Mouse (Mus musculus) kidney, adult 2 months (tissue): ENCODE results near the gene Slc44a5. TPM values are rescaled to one million over a fixed set of nuclear protein-coding genes. Genes with fewer than 3 reads are reported as not detected.
A peak's percentile ranks its signal among the peaks of the same experiment; 100 is the strongest.
"Not testable (repeated sequence)": the region's sequence is repeated elsewhere in the genome, so short reads cannot be mapped to it uniquely, and the experiment has no call there.

Source experiments
- DNase-seq: peaks from one replicate; pipeline ENCODE4 v3.0.0; 2021
- H3K27ac ChIP-seq: fragments of 200-500 bp; 2 replicates; pipeline ENCODE4 v1.5.1; 2012; ENCODE audit warnings: low read depth, low read length, control low read depth, inconsistent platforms; ENCODE audit not compliant: insufficient read depth
- H3K27me3 ChIP-seq: fragments of 200-500 bp; replicated peaks from 2 replicates; pipeline ENCODE4 v1.6.1; 2012; ENCODE audit warnings: mild to moderate bottlenecking, moderate library complexity, low read length, inconsistent platforms; ENCODE audit not compliant: control insufficient read depth, insufficient read depth
- H3K36me3 ChIP-seq: fragments of 200-500 bp; 2 replicates; pipeline ENCODE4 v1.6.1; 2012; ENCODE audit warnings: mild to moderate bottlenecking, moderate library complexity, low read length, inconsistent platforms; ENCODE audit not compliant: control insufficient read depth, insufficient read depth
- H3K4me1 ChIP-seq: fragments of 200-500 bp; 2 replicates; pipeline ENCODE4 v1.6.1; 2011; ENCODE audit warnings: low read length; ENCODE audit not compliant: control insufficient read depth, insufficient read depth
- H3K4me3 ChIP-seq: fragments of 200-500 bp; 2 replicates; pipeline ENCODE4 v1.5.1; 2011; ENCODE audit warnings: mild to moderate bottlenecking, low read depth, low read length, control low read depth; ENCODE audit not compliant: insufficient read depth
- CTCF ChIP-seq: fragments of 200-500 bp; conservative IDR thresholded peaks from 2 replicates; pipeline ENCODE4 v1.5.1; 2011; ENCODE audit warnings: low read depth, mild to moderate bottlenecking, control low read depth, low read length, moderate library complexity, mixed read lengths; ENCODE audit not compliant: insufficient read depth, insufficient read length
- POLR2A ChIP-seq: fragments of 200-500 bp; IDR thresholded peaks from one replicate; pipeline ENCODE4 v1.6.1; 2011; ENCODE audit warnings: low read depth, low read length, control low read depth
- WGBS: fragments of 180-500 bp; shearing (Covaris S2); methylation state at CpG from one replicate; pipeline ENCODE4 v1.1.7; 2018; 5-methylcytosine and 5-hydroxymethylcytosine counted together
- polyA plus RNA-seq: library from polyadenylated mRNA; depleted of rRNA; stranded (reverse); fragments of >200 nt; gene quantifications from 2 replicates; pipeline ENCODE4 v1.2.3, GENCODE M21; 2012

Gene Slc44a5
- polyA plus RNA-seq, 1 experiment, result 0.03 TPM

DNA sequence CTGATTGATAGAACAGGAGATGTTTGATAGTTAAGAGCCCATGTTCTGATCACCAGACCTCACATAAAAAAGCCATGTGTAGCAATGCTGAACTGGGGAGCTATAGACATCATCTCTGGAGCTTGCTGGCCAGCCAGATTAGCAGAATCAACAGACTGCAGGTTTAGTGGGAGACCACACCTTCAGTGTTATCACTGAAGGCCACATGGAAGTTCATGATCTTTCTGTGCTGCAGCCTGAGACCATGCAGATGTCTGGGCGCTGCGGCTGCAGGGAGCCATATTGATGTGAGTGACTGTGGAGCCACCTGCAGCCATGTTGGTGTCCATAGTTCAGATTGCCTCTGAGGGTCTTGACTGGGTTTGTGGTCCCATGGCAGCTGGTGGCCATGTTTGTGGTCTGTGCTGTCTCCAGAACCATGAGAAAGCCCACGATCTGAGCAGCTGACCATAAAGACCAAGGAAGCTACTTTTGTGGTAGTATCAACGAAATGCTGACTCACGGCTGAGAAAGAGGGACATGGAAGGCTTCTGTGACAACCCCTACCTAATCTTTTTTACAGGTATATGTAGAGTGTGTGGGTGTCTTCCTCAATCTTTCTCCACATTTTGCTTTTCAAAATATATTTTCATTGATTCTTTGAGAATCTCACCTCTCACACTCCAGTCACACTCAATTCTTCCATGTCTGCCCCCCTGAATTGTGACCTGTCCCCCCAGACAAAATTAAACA lies 26.7 kb downstream of the Slc44a5 start:
- WGBS, result 97% methylated on average over 5 of the region's 5 CpGs
- Histone ChIP-seq H3K36me3 (no peaks in the 10 kb centered on the region), H3K4me3 (no peak overlapping the region), H3K27me3 (no peaks in the 10 kb centered on the region), H3K27ac (no peak overlapping the region), H3K4me1 (no peaks in the 10 kb centered on the region)
- no peak for DNase-seq
- TF ChIP-seq POLR2A (no peak), CTCF (no peak)

DNA sequence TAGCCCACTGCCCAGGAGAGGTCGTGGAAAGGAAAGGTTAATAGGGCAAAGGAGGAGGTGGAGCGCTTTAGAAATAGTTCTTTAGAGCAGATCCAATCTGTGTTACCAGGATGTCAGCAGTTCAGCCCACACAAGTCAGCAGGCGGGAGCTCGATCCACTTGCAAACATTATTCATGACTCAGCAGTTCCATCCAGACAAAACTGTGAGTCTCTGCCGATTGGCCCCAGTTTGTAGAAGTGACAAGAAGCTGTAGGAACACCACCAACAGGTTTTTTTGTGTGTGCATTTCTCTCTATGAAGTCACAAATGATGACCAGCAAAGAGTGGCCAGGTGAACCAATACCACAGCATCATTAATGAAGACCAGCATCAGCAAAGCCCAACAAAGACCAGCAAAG lies 28.1 kb downstream of the Slc44a5 start:
- H3K4me1 ChIP-seq, result no peaks in the 10 kb centered on the region
- H3K27me3 ChIP-seq, result no peaks in the 10 kb centered on the region
- H3K4me3 ChIP-seq, result no peak overlapping the region
- H3K36me3 ChIP-seq, result no peaks in the 10 kb centered on the region
- TF ChIP-seq POLR2A (no peak), CTCF (no peak)
- H3K27ac ChIP-seq, result no peak overlapping the region
- no peak for DNase-seq
- 65% methylated on average over 5 of the region's 5 CpGs for WGBS

DNA sequence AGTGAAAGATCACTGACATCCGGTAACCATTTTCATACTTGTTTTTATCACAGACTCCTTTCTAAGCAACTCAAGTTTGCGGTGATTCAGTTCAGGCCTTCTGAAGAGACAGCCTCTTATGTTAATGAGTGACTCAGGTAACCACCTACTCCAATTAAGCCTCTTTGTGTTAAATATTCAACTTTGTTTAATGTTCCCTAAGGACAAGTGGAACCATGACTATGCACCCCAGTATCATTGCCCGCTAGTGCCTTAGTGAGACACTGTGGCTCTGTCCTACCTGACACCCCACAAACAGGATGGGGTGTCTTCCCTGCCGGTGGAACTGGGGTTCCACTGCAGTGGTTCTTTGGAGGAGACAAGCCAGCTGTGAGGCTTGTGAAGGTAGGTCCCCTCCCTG lies 73.6 kb downstream of the Slc44a5 start:
- Histone ChIP-seq H3K4me1 (0 out of 2 replicates have a peak, but pooled peaks cover 3% of the 10 kb centered on the region), H3K4me3 (no peak overlapping the region), H3K27me3 (no peaks in the 10 kb centered on the region), H3K36me3 (no peaks in the 10 kb centered on the region), H3K27ac (no peak overlapping the region)
- WGBS, result 53% methylated on average over 4 of the region's 4 CpGs
- TF ChIP-seq CTCF (no peak), POLR2A (no peak)
- DNase-seq, result peak; percentile 11

DNA sequence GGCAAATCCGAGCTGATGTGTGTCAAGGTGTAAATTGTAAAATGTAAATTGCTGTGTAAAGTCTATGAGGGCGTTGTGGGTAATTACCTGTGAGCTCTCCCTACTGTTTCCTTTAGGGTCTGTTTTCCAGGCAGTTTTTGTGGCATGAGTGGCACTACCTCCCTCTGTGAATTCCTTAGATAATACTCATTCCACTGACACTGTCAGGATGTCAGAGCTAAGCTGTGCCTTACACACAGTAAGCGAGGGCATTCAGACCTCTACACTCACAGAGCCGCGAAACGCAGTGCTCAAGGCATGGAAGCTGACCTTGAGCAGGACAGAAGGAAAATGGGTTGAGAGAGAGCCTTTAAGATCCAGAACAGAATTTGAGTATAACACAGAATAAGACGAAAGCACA lies 80.1 kb downstream of the Slc44a5 start:
- DNase-seq, result no peak
- WGBS, result 60% methylated on average over 7 of the region's 7 CpGs
- no peaks in the 10 kb centered on the region for H3K27me3 ChIP-seq
- no peak overlapping the region for H3K27ac ChIP-seq
- TF ChIP-seq POLR2A, result no peak
- TF ChIP-seq CTCF, result no peak
- no peaks in the 10 kb centered on the region for H3K36me3 ChIP-seq
- no peak overlapping the region for H3K4me3 ChIP-seq
- no peaks in the 10 kb centered on the region for H3K4me1 ChIP-seq

DNA sequence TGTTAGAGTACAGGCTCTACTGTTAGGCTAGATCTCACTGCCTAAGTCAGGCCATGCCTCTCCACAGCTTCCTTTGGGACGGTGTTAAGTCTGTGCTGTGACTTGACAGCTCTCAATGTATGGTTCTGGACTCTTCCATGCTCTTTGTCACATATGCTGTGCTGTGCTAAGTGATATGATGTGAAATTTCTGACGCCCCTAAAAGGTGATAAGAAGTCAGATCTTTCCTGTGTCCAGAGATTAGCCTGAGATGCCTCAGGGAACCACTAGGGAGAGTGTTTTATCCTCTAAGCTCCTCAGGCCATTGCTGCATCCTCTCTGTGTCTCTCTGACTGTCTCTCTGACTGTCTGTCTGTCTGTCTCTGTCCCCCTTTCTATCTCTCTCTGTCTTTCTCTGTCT lies 84.2 kb downstream of the Slc44a5 start:
- WGBS, result 77% methylated on average over 2 of the region's 2 CpGs
- DNase-seq, result no peak
- Histone ChIP-seq H3K4me1 (no peaks in the 10 kb centered on the region), H3K4me3 (no peak overlapping the region), H3K36me3 (no peaks in the 10 kb centered on the region), H3K27me3 (no peaks in the 10 kb centered on the region), H3K27ac (no peak overlapping the region)
- TF ChIP-seq POLR2A (no peak), CTCF (no peak)

DNA sequence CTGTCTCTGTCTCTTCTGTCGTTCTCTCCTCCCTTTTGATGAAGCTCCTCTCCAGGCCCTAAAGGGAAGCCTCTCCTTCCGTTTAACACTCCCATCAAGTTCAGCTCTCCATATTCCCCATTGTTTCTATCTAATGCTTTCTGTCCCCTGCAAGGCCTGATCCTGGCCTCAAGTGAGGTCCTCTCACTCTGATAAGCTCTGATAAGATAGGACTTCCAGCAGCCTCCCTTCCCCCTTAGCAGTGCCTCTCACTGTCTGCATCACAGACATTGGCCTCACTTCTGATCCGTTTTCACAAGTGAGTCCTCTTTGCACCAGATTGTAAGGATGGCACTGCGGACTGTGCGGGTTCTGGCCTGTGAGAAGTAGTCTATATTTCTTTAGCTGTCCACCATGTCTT lies 85.0 kb downstream of the Slc44a5 start:
- H3K36me3 ChIP-seq, result no peaks in the 10 kb centered on the region
- H3K4me1 ChIP-seq, result no peaks in the 10 kb centered on the region
- no peak for TF ChIP-seq POLR2A
- no peak for TF ChIP-seq CTCF
- no peak for DNase-seq
- H3K4me3 ChIP-seq, result no peak overlapping the region
- 83% methylated on average over 5 of the region's 5 CpGs for WGBS
- H3K27ac ChIP-seq, result no peak overlapping the region
- H3K27me3 ChIP-seq, result no peaks in the 10 kb centered on the region

DNA sequence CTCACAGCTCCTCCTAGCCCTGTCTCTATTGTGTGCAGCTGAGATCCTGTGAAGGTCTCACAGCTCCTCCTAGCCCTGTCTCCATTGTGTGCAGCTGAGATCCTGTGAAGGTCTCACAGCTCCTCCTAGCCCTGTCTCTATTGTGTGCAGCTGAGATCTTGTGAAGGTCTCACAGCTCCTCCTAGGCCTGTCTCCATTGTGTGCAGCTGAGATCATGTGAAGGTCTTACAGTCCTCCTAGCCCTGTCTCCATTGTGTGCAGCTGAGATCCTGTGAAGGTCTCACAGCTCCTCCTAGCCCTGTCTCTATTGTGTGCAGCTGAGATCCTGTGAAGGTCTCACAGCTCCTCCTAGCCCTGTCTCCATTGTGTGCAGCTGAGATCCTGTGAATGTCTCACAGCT lies 98.8 kb downstream of the Slc44a5 start:
- DNase-seq, H3K27me3 ChIP-seq, H3K36me3 ChIP-seq, H3K4me3 ChIP-seq, H3K27ac ChIP-seq, H3K4me1 ChIP-seq: not testable (repeated sequence)
